ENCODE assay signal across 20 mouse cellular contexts in genomic region chr13:60264504-60264903, GRCm38 (mm10).
DNase-seq lines count a peak whose midpoint lies in the region; ATAC-seq and TF ChIP-seq lines count a peak whose summit lies in the region.
"Had no signal": no experiment of that assay in that cellular context is flagged by ENCODE, and none has a peak within 500 bp of the region (broad histone marks: within the 10 kb centered on the region; RNA-seq: fewer than 3 reads in every experiment).

No protein-coding gene starts in this region.

- no peak for TF ChIP-seq EP300 in liver, embryonic 14.5 days (IDR thresholded peaks at IDR 0.05; ENCODE audit: low read depth)

- peak; percentile 42 for TF ChIP-seq CTCF in E14TG2a.4 (conservative IDR thresholded peaks at IDR 0.05; ENCODE audit: low read length)
- TF ChIP-seq CTCF in liver, embryonic 14.5 days (IDR thresholded peaks at IDR 0.05; ENCODE audit: low read depth), result peak; percentile 41

- H3K9ac ChIP-seq in liver, embryonic 11.5 days (ENCODE audit: low read depth, low read length), result no peak overlapping the region
- no peak overlapping the region for H3K9ac ChIP-seq in liver, embryonic 14.5 days (replicated peaks)
- H3K9ac ChIP-seq: forebrain, embryonic 15.5 days; limb, embryonic 13.5 days; lung, embryonic 15.5 days; midbrain, embryonic 13.5 days had no signal

- no peak for ATAC-seq in liver, embryonic 11.5 days (replicated peaks; ENCODE audit: low FRiP score)
- no peak for ATAC-seq in liver, embryonic 14.5 days (ENCODE audit: insufficient read depth)
- ATAC-seq: forebrain, embryonic 15.5 days; hindbrain, postnatal 0 days; midbrain, embryonic 13.5 days had no signal

- no peak overlapping the region for H3K4me3 ChIP-seq in liver, embryonic 11.5 days (ENCODE audit: low read depth, low read length)
- no peak overlapping the region for H3K4me3 ChIP-seq in E14TG2a.4 (replicated peaks; ENCODE audit: low read length)
- H3K4me3 ChIP-seq in liver, embryonic 14.5 days (ENCODE audit: insufficient read depth in 1 of 2, low read depth in 2 of 2, low read length in 2 of 2), result no peak overlapping the region
- H3K4me3 ChIP-seq: forebrain, embryonic 15.5 days; hindbrain, embryonic 10.5 days; limb, embryonic 13.5 days; lung, embryonic 15.5 days; midbrain, embryonic 13.5 days; myocyte had no signal

- no peaks in the 10 kb centered on the region for H3K36me3 ChIP-seq in liver, embryonic 11.5 days (ENCODE audit: control insufficient read depth, insufficient read depth, low read length)
- no peaks in the 10 kb centered on the region for H3K36me3 ChIP-seq in E14TG2a.4 (ENCODE audit: insufficient read depth, low read length)
- H3K36me3 ChIP-seq in liver, embryonic 14.5 days (replicated peaks; ENCODE audit: control insufficient read depth, insufficient read depth, low read depth), result no peaks in the 10 kb centered on the region
- H3K36me3 ChIP-seq: forebrain, embryonic 15.5 days; hindbrain, embryonic 10.5 days; limb, embryonic 13.5 days; lung, embryonic 15.5 days; midbrain, embryonic 13.5 days had no signal

- no peak overlapping the region for H3K4me2 ChIP-seq in liver, embryonic 11.5 days
- H3K4me2 ChIP-seq in liver, embryonic 14.5 days (ENCODE audit: low read depth), result no peak overlapping the region
- H3K4me2 ChIP-seq: forebrain, embryonic 15.5 days; limb, embryonic 13.5 days; lung, embryonic 15.5 days; midbrain, embryonic 13.5 days had no signal

- peak; percentile 10 for DNase-seq in liver
- DNase-seq in liver, embryonic 11.5 days (ENCODE audit: low spot score), result no peak
- DNase-seq in 416B (ENCODE audit: low read depth), result peak; percentile 1
- DNase-seq in liver, embryonic 14.5 days (ENCODE audit: low read depth in 3 of 3, low spot score in 3 of 3), result no peak
- no peak for DNase-seq in adrenal gland, postnatal 36 days
- no peak for DNase-seq in c-Kit-positive CD71-positive TER-119-positive erythroid progenitor cells, embryonic 14.5 days (ENCODE audit: low spot score)
- DNase-seq: adrenal gland, adult 8-10 months; cerebellum, adult 11 months; embryo, embryonic 11 days; gastrocnemius, postnatal 36 days; kidney, adult 18-20 months; spleen, adult 18-20 months had no signal

- no peaks in the 10 kb centered on the region for H3K27me3 ChIP-seq in liver, embryonic 11.5 days (replicated peaks; ENCODE audit: control insufficient read depth, insufficient read depth, low read length)
- H3K27me3 ChIP-seq in E14TG2a.4 (ENCODE audit: insufficient read depth, low read length), result no peaks in the 10 kb centered on the region
- H3K27me3 ChIP-seq in liver, embryonic 14.5 days (ENCODE audit: control insufficient read depth, insufficient read depth, low read length), result no peaks in the 10 kb centered on the region
- H3K27me3 ChIP-seq: forebrain, embryonic 15.5 days; limb, embryonic 13.5 days; lung, embryonic 15.5 days; midbrain, embryonic 13.5 days had no signal

- no peak overlapping the region for H3K27ac ChIP-seq in liver, embryonic 11.5 days (ENCODE audit: low read depth, low read length)
- no peak overlapping the region for H3K27ac ChIP-seq in liver, embryonic 14.5 days
- H3K27ac ChIP-seq: forebrain, embryonic 15.5 days; hindbrain, embryonic 10.5 days; hindbrain, postnatal 0 days; limb, embryonic 13.5 days; lung, embryonic 15.5 days; midbrain, embryonic 13.5 days had no signal

- no peaks in the 10 kb centered on the region for H3K4me1 ChIP-seq in liver, embryonic 11.5 days (replicated peaks; ENCODE audit: control insufficient read depth, insufficient read depth, low read length)
- no peaks in the 10 kb centered on the region for H3K4me1 ChIP-seq in E14TG2a.4 (replicated peaks; ENCODE audit: low read depth, low read length)
- no peaks in the 10 kb centered on the region for H3K4me1 ChIP-seq in liver, embryonic 14.5 days (replicated peaks; ENCODE audit: control insufficient read depth in 2 of 2, insufficient read depth in 2 of 2, low read length in 1 of 2)
- H3K4me1 ChIP-seq: midbrain, embryonic 13.5 days had no signal

- no peaks in the 10 kb centered on the region for H3K9me3 ChIP-seq in liver, embryonic 11.5 days (ENCODE audit: control insufficient read depth, low read length)
- H3K9me3 ChIP-seq in E14TG2a.4 (ENCODE audit: low read length), result peaks cover 34% of the 10 kb centered on the region
- no peaks in the 10 kb centered on the region for H3K9me3 ChIP-seq in liver, embryonic 14.5 days (ENCODE audit: control insufficient read depth, low read length)
- H3K9me3 ChIP-seq: forebrain, embryonic 15.5 days; lung, embryonic 15.5 days; midbrain, embryonic 13.5 days had no signal

- 85% methylated on average over 4 of the region's 4 CpGs for WGBS in liver, embryonic 11.5 days
- 60% methylated on average over 4 of the region's 4 CpGs for WGBS in liver, embryonic 14.5 days (ENCODE audit: insufficient replicate concordance)

Comparison
In these comparisons a context has a peak if more than half of its experiments do, and no peak if none do; other contexts are left out.
1. DNase-seq: peak in liver (single experiment) and 416B (single experiment); none in liver, embryonic 11.5 days (single experiment), liver, embryonic 14.5 days (0 of 3), adrenal gland, postnatal 36 days (0 of 2) and c-Kit-positive CD71-positive TER-119-positive erythroid progenitor cells, embryonic 14.5 days (single experiment).